Mouse (Mus musculus): Measurements from ENCODE around the gene Tcf20. TPM values are rescaled to one million over a fixed set of nuclear protein-coding genes. Genes with fewer than 3 reads are reported as not detected.
A peak's percentile ranks its signal among the peaks of the same experiment; 100 is the strongest.

Gene Tcf20
- 3.0 and 3.1 TPM in 2 replicates for polyA plus RNA-seq (2015; fragmentation: Nextera tagmentation; extraction: Ambion mirVana)

GRCm38 (mm10) chr15:82987732-82988112, at the start of gene Tcf20:
Gene Tcf20, minus strand, starts transcription at chr15:82987872.
- peak within 1 kb of the TSS; percentile 50 for H3K4me3 ChIP-seq (replicated peaks)
- H3K9me3 ChIP-seq (replicated peaks) = no peaks in the 10 kb centered on the region
- peak; percentile 79 for DNase-seq
- peaks cover 15% of the 10 kb centered on the region for H3K4me1 ChIP-seq (replicated peaks)
- peak within 1 kb of the TSS; percentile 33 for H3K9ac ChIP-seq
- peak; percentile 83 for ATAC-seq (ENCODE audit: low read depth)
- WGBS (ENCODE audit: insufficient replicate concordance) = under 1% methylated on average over 20 of the region's 20 CpGs
- H3K36me3 ChIP-seq = no peaks in the 10 kb centered on the region
- H3K27ac ChIP-seq = no peak within 1 kb of the TSS
- H3K4me2 ChIP-seq = peak within 1 kb of the TSS; percentile 72
- H3K27me3 ChIP-seq = peaks cover 77% of the 10 kb centered on the region

GRCm38 (mm10) chr15:83036900-83037519, 49.3 kb upstream of the Tcf20 start:
- no peak overlapping the region for H3K9ac ChIP-seq
- H3K4me3 ChIP-seq (replicated peaks) = no peak overlapping the region
- 75% methylated on average over 14 of the region's 14 CpGs for WGBS (ENCODE audit: insufficient replicate concordance)
- peaks cover 27% of the 10 kb centered on the region for H3K27me3 ChIP-seq
- no peak for DNase-seq
- H3K36me3 ChIP-seq = no peaks in the 10 kb centered on the region
- H3K4me2 ChIP-seq = no peak overlapping the region
- ATAC-seq (ENCODE audit: low read depth) = no peak
- peaks cover 20% of the 10 kb centered on the region for H3K4me1 ChIP-seq (replicated peaks)
- H3K9me3 ChIP-seq (replicated peaks) = no peaks in the 10 kb centered on the region
- no peak overlapping the region for H3K27ac ChIP-seq

- Histone ChIP-seq H3K27me3 (peaks cover 27% of the 10 kb centered on the region), H3K4me2 (no peak overlapping the region), H3K4me3 (replicated peaks) (no peak overlapping the region), H3K9ac (no peak overlapping the region), H3K27ac (no peak overlapping the region), H3K4me1 (replicated peaks) (peaks cover 20% of the 10 kb centered on the region), H3K36me3 (no peaks in the 10 kb centered on the region), H3K9me3 (replicated peaks) (no peaks in the 10 kb centered on the region)
- no peak for DNase-seq
- 11% methylated on average over 7 of the region's 7 CpGs for WGBS (ENCODE audit: insufficient replicate concordance)
- no peak for ATAC-seq (ENCODE audit: low read depth)
Measured at GRCm38 (mm10) chr15:83036089-83036488, 48.4 kb upstream of the Tcf20 start.

GRCm38 (mm10) chr15:83034275-83034977, 46.8 kb upstream of the Tcf20 start:
- H3K4me3 ChIP-seq (replicated peaks) = no peak overlapping the region
- H3K27ac ChIP-seq = no peak overlapping the region

GRCm38 (mm10) chr15:83032981-83033541, 45.4 kb upstream of the Tcf20 start, which contains the start of gene Nfam1:
Gene Nfam1, minus strand, starts transcription at chr15:83033306.
- peaks cover 27% of the 10 kb centered on the region for H3K27me3 ChIP-seq
- no peak for DNase-seq
- H3K4me3 ChIP-seq (replicated peaks) = peak within 1 kb of the TSS; percentile 39
- peak within 1 kb of the TSS; percentile 28 for H3K4me2 ChIP-seq
- H3K27ac ChIP-seq = peak within 1 kb of the TSS; percentile 61
- H3K36me3 ChIP-seq = no peaks in the 10 kb centered on the region
- no peak for ATAC-seq (ENCODE audit: low read depth)
- 8% methylated on average over 17 of the region's 17 CpGs for WGBS (ENCODE audit: insufficient replicate concordance)
- no peaks in the 10 kb centered on the region for H3K9me3 ChIP-seq (replicated peaks)
- peak within 1 kb of the TSS; percentile 33 for H3K9ac ChIP-seq
- peaks cover 23% of the 10 kb centered on the region for H3K4me1 ChIP-seq (replicated peaks)

More at GRCm38 (mm10) chr15:83034275-83034977, 46.8 kb upstream of the Tcf20 start:
- no peaks in the 10 kb centered on the region for H3K36me3 ChIP-seq
- no peak for ATAC-seq (ENCODE audit: low read depth)
- H3K9ac ChIP-seq = no peak overlapping the region
- peaks cover 26% of the 10 kb centered on the region for H3K4me1 ChIP-seq (replicated peaks)
- H3K4me2 ChIP-seq = peak overlapping the region; percentile 23
- no peak for DNase-seq
- H3K27me3 ChIP-seq = peaks cover 27% of the 10 kb centered on the region
- 32% methylated on average over 17 of the region's 17 CpGs for WGBS (ENCODE audit: insufficient replicate concordance)
- no peaks in the 10 kb centered on the region for H3K9me3 ChIP-seq (replicated peaks)

GRCm38 (mm10) chr15:83030884-83031283, 43.2 kb upstream of the Tcf20 start:
- DNase-seq (no peak), ATAC-seq (ENCODE audit: low read depth) (no peak)
- Histone ChIP-seq H3K36me3 (no peaks in the 10 kb centered on the region), H3K27ac (no peak overlapping the region), H3K4me2 (no peak overlapping the region), H3K9ac (no peak overlapping the region), H3K4me1 (replicated peaks) (peaks cover 21% of the 10 kb centered on the region), H3K4me3 (replicated peaks) (no peak overlapping the region; the same call in 1 of the 2 replicates), H3K9me3 (replicated peaks) (no peaks in the 10 kb centered on the region), H3K27me3 (peaks cover 27% of the 10 kb centered on the region)
- 39% methylated on average over 4 of the region's 4 CpGs for WGBS (ENCODE audit: insufficient replicate concordance)

- no peak overlapping the region for H3K27ac ChIP-seq
Measured at GRCm38 (mm10) chr15:83029725-83030718, 42.4 kb upstream of the Tcf20 start.

GRCm38 (mm10) chr15:83026129-83026528, 38.5 kb upstream of the Tcf20 start:
- 68% methylated on average over 8 of the region's 8 CpGs for WGBS (ENCODE audit: insufficient replicate concordance)
- H3K27me3 ChIP-seq = no peaks in the 10 kb centered on the region
- H3K4me1 ChIP-seq (replicated peaks) = peaks cover 11% of the 10 kb centered on the region; the same call in 1 of the 2 replicates
- DNase-seq (no peak), ATAC-seq (ENCODE audit: low read depth) (no peak)
- H3K9ac ChIP-seq = no peak overlapping the region
- H3K4me3 ChIP-seq (replicated peaks) = no peak overlapping the region
- no peaks in the 10 kb centered on the region for H3K9me3 ChIP-seq (replicated peaks)
- no peak overlapping the region for H3K27ac ChIP-seq
- no peaks in the 10 kb centered on the region for H3K36me3 ChIP-seq
- H3K4me2 ChIP-seq = no peak overlapping the region

More at GRCm38 (mm10) chr15:83029725-83030718, 42.4 kb upstream of the Tcf20 start:
- H3K36me3 ChIP-seq = no peaks in the 10 kb centered on the region
- no peak overlapping the region for H3K9ac ChIP-seq
- no peak overlapping the region for H3K4me3 ChIP-seq (replicated peaks)
- 38% methylated on average over 11 of the region's 11 CpGs for WGBS (ENCODE audit: insufficient replicate concordance)
- ATAC-seq (ENCODE audit: low read depth) (no peak), DNase-seq (no peak)
- peaks cover 22% of the 10 kb centered on the region for H3K4me1 ChIP-seq (replicated peaks)
- no peaks in the 10 kb centered on the region for H3K9me3 ChIP-seq (replicated peaks)
- peaks cover 26% of the 10 kb centered on the region for H3K27me3 ChIP-seq
- H3K4me2 ChIP-seq = peak overlapping the region; percentile 19; the same call in 1 of the 2 replicates

GRCm38 (mm10) chr15:83025041-83025760, 37.5 kb upstream of the Tcf20 start:
- DNase-seq (no peak), ATAC-seq (ENCODE audit: low read depth) (no peak)
- Histone ChIP-seq H3K4me3 (replicated peaks) (no peak overlapping the region), H3K27ac (no peak overlapping the region), H3K27me3 (no peaks in the 10 kb centered on the region), H3K9me3 (replicated peaks) (no peaks in the 10 kb centered on the region), H3K4me2 (no peak overlapping the region), H3K4me1 (replicated peaks) (peaks cover 10% of the 10 kb centered on the region; the same call in 1 of the 2 replicates), H3K36me3 (no peaks in the 10 kb centered on the region), H3K9ac (no peak overlapping the region)
- 63% methylated on average over 25 of the region's 25 CpGs for WGBS (ENCODE audit: insufficient replicate concordance)

GRCm38 (mm10) chr15:83022947-83023346, 35.3 kb upstream of the Tcf20 start:
- ATAC-seq (ENCODE audit: low read depth) (no peak), DNase-seq (no peak)
- Histone ChIP-seq H3K4me3 (replicated peaks) (no peak overlapping the region), H3K27ac (no peak overlapping the region), H3K9me3 (replicated peaks) (no peaks in the 10 kb centered on the region), H3K9ac (no peak overlapping the region), H3K27me3 (no peaks in the 10 kb centered on the region), H3K4me1 (replicated peaks) (peaks cover 5% of the 10 kb centered on the region; the same call in 1 of the 2 replicates), H3K4me2 (no peak overlapping the region), H3K36me3 (no peaks in the 10 kb centered on the region)
- 60% methylated on average over 8 of the region's 8 CpGs for WGBS (ENCODE audit: insufficient replicate concordance)

Measured in liver, embryonic 13.5 days (tissue).